Mouse (Mus musculus) layer of hippocampus, adult 9-11 months (tissue): ENCODE measurements around the gene Lta.
"Not testable (repeated sequence)": the region's sequence is repeated elsewhere in the genome, so short reads cannot be mapped to it uniquely, and the experiment has no call there.

ENCODE experiments used
- DNase-seq: peaks from one replicate; pipeline ENCODE4 v3.0.0; 2022

Lta gene

DNA sequence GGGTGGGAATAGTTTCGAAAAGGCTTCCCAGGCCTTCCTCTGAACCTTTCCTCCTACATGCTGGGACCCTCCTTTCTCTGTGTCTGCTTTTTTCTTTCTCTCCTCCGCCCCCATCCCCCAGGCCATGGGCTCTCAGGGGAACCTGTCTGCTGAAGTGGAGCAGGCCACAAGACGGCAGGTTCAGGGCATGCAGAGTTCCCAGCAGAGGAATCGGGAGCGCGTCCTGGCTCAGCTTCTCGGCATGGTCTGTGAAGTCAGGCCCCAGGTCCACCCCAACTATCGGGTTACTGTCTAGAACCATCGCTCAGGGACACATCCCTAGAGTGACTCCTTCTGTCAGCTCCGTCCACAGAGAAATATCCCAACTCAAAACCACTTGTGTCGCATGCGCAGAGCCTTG is 32.4 kb upstream of the Lta start:
- DNase-seq = no peak

DNA sequence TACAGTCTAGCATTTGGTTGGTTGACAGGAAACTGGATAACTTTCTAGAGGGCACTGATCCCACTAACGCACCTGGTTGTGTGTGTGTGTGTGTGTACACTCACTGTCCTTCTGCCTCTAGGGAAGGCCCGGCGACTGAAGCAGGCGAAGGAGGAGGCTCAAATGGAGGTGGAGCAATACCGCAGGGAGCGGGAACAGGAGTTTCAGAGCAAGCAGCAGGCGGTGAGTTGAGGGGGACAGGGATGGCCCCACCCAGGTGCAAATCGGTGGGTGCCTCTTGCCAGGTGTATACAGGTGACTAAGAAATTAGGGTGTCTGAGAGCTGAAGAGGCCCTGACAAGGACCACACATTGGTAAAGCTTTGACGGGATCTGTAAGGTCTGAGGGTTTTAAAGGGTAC is 31.8 kb upstream of the Lta start:
- no peak for DNase-seq

DNA sequence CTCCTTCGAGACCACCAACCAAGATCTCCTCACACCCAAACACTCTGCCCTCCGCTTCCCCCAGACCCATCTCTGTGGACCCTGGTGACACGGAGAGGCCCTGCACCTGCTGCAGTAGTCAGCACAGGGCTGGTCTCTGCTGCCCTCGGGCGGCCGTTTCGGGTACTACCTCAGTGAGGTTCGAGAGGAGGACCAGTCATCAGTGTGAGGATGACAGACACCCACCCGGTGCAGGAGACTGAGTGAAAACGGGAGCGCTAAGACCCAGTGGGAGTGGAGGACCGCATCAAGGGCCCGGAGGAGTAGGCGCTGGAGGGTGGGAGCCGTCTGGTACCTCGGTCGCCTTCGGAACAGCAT is 31.2 kb upstream of the Lta start:
- DNase-seq = peak; percentile 97

DNA sequence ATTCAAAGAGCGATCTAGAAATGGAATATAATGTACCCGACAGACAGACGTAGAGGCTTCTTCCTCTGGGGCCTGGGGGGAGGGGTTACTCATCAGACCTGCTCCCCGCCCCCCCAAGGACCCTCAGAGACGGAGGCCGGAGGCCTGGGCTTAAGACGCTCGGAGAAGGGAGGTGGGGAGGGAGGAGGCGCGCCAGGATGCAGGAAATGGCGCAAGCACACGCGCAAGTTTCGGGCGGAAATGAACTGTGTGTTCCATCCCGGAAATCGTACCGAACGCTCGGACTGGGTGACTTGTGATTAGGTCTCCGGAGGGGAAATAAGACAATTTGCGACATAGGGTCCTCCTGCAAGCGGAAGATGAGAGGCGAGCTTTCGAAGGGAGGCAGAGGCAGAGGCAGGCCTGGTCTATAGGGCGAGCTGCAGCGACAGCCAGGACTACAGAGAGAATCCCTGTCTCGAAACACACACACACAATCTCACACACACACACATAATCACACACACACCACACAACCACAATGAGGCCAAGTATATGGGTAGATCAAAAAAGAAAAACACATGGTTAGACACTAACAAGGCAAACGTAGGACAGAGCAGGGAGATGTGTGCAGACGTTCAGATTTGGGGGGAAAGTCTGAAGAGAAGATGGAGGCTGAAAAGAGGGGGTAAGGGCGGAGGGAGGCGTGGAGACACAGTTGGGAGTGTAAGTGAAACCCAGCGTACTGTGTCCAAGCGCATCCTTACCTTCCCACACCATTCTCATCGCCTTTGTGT is 30.7 kb upstream of the Lta start, which contains the start of gene Nfkbil1:
Gene Nfkbil1, minus strand, starts transcription at position 179 of the 776 bp plus-strand sequence.
- DNase-seq = peak; percentile 95

DNA sequence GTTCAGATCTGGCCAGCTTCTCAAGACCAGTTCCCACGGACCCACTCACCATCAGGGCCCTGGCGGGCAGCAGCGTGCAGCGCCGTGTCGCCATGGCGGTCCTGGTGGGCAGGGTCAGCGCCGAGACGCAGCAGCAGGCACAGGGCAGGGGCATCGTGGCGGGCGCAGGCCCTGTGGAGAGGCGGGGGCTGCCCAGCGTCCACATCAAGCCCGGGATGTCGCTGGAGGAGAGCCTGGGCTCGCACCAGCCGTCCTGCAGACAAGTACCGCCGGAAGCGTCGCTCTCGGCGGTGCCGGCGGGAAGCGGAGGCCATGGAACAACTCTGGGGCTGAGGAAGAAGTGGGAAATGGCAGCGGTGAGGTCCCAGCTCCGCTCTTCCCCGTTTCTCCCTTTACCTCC is 29.8 kb upstream of the Lta start:
- DNase-seq = no peak

DNA sequence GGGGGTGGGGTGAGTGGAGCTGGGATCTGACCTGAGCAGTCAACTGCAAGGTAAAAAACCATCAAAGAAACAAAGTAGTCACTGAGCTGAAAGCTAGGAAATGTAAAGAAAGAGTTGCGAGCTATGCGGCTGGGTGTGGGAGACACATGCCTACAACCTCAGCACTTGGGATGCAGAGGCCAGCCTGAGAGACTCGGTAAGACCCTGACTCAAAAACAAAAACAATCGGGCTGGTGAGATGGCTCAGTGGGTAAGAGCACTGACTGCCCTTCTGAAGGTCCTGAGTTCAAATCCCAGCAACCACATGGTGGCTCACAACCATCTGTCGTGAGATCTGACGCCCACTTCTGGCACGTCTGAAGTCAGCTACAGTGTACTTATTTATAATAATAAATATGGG is 28.9 kb upstream of the Lta start:
- not testable (repeated sequence) for DNase-seq

DNA sequence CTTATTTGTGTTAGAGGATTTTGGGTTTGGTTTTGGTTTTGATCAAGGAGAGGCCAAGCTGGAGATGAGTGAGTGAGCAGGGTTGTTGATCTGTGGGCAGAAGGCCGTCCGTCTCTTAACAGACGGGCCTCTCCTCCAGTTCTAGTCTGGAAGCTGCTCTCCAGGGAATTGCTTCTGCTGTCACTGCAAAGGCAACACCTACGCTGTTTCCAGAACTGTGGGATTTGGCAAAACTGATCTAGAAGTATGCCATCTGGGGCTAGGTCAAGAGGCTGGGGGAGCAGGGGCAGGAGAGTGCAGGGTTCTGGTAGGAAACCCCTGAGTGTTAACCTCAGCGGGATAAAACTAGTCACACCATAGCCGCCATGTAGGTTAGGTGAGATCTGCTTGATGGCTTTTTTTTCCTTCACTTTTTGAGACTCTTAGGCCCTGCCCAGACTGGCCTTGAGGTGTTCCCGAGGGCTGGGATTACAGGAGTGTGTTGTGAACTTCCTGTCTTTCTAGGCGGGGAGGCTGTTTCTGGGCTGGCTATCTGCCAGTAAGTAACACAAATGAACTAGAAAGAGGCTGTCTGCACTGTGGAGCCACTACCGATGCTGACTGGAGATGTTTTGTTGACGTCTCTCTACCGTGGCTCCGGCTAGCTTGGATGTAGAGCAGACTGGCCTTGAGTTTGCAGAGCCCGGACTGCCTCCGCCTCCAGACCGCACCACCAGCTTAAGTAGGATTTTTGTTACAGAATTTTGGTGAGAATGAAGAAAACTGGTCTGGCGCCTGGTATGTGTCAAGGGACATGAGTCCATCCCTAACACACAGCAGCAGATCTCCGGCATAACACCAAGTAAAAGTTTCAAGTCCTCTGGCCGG is 28.2 kb upstream of the Lta start, which contains the start of gene Atp6v1g2:
Gene Atp6v1g2, plus strand, starts transcription at position 547 of the 867 bp plus-strand sequence.
- peak; percentile 65 for DNase-seq

DNA sequence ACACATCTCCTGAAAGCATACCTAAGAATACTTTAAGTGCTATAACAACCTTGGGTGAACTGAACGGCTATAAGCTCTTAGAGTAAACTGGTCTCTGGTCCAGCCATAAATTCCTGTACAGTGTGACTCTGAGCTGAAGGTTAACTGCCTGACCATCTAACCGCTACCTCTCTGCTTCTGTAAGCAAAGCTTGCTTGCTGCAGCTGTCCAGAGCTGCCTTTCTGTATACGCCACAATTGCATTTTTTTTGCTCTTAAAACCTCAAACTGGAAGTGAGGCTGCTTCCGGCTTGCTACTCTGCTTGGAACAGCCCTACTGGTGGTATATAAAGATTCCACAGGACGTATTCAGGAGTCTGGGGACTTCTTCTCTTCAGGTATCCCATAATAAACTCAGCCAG is 27.5 kb upstream of the Lta start:
- no peak for DNase-seq

DNA sequence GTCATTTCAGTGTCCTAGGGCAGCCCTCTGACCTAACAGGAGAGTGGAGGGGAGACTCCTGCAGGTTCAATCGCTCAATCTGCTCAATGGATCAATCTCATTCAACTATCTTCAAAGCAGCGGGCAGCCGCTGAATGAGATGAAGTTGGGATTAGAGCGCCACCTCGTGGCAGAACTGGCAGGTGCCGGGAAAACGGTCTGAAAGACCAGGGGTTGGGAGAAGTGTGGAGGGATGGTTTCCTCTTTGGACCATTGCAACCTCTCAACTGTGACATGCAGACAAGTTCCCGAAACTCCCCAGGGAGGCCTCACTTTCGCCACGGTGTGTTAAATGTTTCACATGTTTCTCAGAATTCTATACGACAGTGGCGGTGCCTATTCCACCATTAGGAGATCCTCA is 26.9 kb upstream of the Lta start:
- DNase-seq = peak; percentile 78

DNA sequence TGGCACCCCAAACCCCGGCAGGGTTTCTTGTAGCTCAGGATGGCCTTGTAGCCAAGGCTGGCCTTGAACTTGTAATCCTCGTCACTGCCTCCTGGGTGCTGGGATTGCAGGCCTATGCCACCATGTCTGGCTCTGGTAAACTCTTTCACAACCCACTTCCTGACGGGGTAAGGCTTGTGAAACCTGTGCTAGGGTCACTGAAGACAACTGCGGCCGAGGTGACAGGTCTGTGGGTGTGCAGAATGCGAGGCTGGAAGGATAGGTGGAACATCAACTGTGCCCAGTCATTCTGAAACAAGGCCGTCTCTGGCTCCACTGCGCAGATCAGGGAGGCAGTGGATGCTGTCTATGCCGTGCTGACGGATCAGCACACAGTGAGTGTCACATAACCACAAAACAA is 25.9 kb upstream of the Lta start:
- DNase-seq = no peak

DNA sequence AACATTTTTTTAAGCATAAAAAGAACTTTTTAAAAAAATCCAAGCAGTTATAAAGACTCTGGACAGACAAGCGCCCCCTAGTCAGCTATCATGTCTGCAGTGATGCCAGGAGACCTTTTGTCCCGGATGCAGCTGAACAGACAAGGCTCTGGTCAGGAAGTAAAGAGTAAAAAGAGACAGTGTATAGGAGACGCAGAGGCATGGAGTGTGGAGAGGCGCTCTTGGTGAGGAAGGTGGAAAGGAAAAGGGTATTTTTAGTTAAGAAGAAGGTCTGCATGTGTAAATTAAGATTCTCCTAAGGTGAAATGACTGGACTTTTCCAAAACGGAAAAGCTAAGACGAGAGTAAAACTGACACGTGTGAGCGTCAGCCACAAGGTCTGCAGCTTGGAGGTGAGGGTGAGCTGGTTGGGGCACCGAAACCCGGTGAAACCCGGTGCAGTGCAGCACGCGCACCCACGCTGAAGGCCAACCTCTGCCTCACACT is 21.5 kb upstream of the Lta start:
- no peak for DNase-seq

DNA sequence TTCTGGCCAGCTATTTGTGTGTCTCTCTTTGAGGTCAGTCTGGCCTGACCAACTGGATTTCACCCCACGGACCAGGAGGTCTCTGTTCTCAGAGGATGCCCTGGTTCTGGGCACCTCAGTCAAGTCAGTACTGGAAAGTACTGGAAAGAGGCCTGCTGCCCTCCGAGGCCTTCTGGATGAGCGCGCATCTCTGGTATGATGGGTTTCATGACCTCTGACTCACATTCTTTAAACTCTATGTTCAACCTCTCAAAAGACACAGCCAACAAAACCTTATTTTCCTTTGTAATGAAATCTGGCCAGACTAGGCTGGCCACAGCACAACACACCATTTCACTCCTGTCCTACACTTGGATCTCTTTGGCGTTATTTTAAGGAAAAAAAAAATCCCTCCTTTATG is 20.3 kb upstream of the Lta start:
- no peak for DNase-seq

DNA sequence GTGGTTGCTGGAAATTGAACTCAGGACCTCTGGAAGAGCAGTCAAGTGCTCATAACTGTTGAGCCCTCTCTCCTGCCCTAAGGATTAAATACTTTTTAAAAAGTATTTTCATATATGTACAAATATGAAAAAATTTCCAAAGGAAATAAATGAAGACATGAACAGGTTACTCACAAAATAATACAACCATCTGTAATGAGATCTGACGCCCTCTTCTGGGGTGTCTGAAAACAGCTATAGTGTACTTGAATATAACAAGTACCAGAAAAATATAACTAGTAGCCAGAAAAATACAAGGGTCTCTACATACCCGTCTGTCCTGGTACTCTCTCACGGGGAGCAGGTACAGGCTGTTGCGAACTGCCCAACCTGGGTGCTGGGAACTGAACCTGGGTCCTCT is 19.5 kb upstream of the Lta start:
- DNase-seq = no peak

DNA sequence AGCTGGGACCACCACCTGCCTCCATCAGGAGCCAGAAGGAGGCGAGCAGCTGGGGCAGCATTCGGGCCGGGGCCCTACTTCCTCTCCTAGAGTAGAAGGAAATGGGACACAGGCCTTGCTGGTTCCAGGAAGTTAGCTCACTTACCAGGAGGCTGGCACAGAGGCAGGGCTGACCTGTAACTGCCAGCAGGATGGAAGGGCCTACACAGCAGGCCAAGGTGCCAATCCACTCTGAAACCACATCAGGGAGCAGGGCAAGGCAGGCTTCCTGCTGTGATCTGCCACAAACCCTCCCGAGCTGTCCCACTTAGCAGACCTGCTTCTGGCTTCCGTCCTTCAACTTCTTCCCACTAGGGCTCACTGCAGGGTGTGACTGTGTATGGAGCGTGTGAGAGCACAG is 17.1 kb upstream of the Lta start:
- no peak for DNase-seq

DNA sequence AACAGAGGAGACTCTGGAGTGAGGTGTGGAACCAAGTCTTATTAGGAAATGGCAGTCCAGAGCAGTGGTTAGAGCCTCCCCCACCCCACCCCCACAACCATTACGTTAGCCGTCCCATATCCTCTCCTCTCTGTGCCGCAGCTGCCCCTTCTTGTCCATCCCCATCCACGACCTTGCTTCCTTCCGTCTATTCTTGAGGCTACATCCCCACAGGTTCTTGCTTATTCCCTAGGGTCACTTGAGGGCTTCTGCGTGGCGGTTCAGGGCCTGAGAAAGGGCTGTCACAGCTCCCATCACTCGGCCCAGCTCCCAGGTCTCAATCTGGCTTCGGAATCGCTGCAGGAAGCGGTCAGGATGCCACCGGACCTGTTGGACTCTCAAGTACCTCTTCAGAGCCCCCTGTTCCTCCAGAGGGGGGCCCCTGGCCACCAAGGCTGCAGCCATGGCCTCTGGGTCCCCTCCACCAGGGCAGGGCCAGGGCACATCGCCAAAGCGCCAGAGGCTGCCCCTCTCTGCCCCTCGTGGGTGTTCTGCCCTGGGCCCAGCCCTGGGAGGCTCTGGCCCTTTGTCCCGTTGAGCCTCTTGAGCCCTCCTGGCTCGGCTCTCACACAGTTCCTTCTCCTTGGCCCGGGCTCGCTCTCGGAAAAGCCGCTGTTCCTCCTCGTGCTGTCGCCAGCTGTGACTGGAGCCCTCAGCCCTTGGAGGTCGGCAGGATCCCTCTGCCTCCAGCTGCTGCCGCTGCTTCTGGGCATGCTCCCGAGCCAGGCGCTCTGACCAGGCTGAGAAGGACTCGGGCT is 15.2 kb upstream of the Lta start, which contains the start of gene Gm16181:
Gene Gm16181, plus strand, starts transcription at position 679 of the 797 bp plus-strand sequence.
- no peak for DNase-seq

DNA sequence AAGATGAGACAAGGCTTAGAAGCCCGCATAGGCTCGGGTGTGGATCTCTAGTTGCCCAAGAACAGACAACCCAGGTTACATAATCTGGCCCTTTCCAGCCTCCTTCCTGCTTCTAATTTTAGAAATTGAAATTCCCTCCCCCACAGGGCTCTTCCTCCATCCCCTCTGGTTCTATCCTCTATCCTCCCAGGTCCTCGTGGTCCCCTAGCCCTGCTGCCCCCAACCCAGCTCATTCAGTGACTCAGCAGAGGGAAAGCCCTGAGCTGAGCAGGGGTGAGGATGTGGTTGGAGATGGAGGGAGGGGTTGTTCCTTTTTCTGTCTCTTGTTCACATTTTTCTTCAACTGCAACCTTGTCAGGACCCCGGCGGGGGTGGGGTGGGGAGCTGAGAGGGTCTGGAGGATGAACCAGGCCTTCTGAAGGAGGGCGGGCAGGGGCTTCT is 14.5 kb upstream of the Lta start:
- DNase-seq = no peak

DNA sequence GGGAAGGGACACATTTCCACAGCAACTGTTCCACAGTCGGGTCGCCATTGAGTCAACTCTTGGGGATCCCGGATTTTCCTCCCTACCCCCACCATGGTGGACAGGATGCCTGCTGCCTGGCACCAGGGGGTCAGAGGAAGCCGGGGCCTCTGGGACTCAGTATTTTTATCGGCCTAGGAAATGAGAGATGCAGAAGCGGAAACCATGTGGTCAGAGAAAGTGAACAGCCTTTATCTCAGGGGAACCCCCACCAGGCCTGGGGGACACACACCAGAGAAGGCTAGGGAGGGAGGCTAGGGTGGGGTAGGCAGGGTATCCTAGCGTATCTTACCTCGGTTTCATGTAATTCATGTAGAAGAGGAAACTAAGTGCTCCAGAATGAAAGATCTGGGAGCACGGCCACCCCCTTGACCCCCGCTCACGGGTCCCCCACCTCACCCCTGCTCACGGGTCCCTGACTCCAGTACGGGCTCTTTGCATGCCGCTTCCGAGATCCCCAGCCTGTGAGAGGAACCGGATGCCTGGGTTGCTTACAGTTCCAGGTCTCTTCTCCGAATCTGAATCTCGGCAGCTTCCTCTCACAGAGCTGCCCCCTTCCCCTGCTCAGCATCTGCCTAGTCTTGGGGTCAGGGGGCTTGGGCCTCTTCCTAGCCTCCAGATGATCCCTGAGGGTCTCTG is 13.5 kb upstream of the Lta start:
- no peak for DNase-seq

DNA sequence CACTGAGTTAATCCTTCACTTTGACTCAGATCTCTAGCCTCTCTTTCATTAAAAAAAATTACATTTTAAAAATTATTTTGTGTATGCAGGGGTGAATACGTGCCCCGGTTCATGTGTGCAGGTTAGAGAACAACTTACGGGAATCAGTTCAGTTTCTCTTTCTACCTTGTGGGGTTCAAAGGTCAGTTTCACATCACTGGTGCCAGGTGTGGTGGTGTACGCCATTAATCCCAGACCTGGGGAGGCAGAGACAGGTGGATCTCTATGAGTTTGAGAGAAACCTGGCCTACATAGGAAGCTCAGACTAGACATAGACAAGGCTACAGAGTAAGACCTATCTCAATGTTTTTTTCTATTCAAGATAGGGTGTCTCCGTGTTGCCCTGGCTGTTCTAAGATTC is 7.9 kb upstream of the Lta start:
- DNase-seq = no peak

DNA sequence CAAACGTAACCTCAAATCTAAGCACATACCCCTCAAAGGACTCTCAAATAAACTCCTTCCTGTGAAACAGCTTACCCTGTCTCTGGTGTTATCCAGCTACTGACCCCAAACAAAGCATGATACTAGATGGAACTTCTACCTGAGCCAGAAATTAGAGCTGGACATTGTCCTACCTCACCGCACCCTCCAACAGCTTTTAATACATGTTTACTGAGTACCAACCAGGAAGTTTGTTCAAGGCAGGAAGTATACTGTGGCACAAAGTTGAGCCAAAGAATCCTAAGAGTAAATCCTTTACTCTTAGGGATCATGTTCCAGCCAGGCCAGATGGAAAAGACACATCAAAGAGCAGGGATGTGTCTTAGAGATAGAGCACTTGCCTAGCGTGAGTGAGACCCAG is 5.4 kb upstream of the Lta start:
- no peak for DNase-seq

DNA sequence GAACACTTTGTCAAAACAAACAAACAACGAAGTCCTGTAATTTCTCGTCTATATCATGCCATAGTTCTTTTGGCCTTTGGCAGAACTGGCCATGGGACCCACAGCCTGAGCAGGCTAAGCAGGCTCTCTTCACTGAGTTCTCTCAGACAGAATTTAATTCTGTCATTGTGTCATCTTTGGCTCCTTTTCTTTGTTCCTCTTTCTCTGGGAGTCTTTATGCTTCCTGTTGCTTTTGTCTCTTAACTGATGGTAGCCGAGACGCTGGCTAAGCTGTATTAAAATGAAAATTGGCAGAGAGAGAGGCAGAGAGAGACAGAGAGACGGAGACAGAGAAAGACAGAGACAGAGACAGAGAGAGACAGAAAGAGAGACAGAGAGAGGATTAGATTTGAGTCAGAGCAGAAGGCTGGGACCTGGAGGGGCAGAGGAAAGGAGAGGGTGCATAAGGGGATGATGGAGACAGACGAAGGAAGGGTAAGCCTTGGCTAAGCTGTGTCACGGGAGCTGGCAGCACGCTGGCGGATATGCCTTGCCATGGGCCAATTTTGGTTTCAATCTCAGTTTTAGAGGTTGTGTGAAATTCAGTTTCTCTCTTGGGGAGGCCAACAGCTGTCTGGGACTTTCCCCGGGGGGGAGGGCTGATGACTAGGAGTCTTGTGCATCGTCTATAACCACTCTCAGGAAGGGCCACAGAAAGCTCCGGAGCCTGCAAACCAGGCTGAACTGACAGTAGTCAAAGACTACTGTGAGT is 4.8 kb upstream of the Lta start:
- DNase-seq = no peak

DNA sequence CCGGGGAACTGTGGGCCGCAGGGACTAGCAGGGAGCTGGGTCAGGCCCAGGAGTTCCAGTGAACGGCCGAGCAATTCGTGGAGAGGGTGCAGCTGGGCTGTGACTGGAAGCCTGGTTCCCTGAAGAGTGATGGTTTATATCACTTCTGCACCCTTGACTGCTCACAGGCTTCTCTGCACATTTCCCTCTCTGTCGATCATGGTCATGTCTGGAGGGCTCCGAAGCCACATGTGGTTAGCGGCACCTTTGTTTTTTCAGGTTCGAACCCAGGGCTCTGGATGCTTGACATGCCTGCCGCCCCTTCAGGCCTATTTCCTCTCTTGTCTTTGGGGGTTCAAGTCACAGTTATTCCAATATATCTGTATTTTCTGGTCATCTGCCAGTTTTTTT is 224 bp upstream of the Lta start:
- DNase-seq = no peak

DNA sequence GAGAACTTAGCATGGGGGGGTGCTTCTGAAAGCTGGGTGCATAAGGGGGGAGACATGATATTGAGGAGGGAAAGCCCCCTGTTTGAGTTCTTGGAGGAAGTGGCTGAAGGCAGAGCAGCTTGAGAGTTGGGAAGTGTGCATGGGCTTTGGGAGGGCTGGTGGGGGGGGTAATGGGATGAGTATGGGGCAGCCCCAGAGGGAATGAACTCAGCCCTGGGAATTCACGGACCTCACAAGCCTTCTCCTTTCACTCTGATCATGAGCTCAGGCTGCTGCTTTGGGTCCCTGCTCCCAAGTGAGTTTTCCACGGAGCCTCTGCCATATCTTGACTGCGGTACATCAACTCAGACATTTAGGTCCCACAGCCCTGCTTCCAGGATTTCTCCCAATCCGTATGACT is 2.7 kb downstream of the Lta start:
- DNase-seq = no peak
